In the genomic region with DNA sequence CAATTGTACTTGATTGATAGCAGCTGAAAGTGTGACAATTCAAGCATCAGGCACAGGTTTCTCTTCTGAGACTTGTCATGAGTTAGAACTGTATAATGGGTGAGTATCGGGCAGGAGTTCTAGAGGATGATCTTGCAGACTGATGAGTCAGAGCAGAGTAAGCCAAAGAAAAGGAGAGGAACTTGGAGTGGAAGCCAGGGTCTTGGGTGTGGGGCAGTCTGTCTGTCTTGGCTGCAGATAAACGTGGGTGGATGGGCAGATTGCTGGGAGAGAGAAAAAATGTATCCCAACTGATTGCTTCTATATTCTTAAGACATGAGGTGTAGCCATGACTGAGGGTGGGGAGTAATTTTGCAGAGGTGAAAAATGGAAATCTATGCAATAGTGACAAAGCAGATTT, we compare ENCODE assay signal across 39 mouse cellular contexts. TPM values are rescaled to one million over a fixed set of nuclear protein-coding genes. Genes with fewer than 3 reads are reported as not detected.
"Had no signal": no experiment of that assay in that cellular context is flagged by ENCODE, and none has a peak within 500 bp of the region (broad histone marks: within the 10 kb centered on the region; RNA-seq: fewer than 3 reads in every experiment).

No protein-coding gene starts in this region.

- ATAC-seq: hindbrain, postnatal 0 days had no signal

- DNase-seq: gastrocnemius, postnatal 14 days; gastrocnemius, postnatal 36 days; heart, adult 18-20 months; heart, postnatal 10 days; kidney, adult 11 months; kidney, adult 2 months; kidney, adult 9 months; kidney, postnatal 10 days; kidney, postnatal 25 days; kidney, postnatal 4 days; liver; liver, embryonic 13.5 days had no signal

- H3K27ac ChIP-seq: heart, embryonic 10.5 days; hindbrain, embryonic 13.5 days; hindbrain, embryonic 15.5 days; hindbrain, postnatal 0 days; layer of hippocampus, adult 2 months; left cerebral cortex, adult 2 months; limb, embryonic 10.5 days; limb, embryonic 12.5 days; liver, embryonic 13.5 days; liver, embryonic 15.5 days had no signal

- H3K9me3 ChIP-seq: heart, embryonic 10.5 days; heart, embryonic 12.5 days; hindbrain, embryonic 13.5 days; hindbrain, embryonic 15.5 days; limb, embryonic 10.5 days; limb, embryonic 12.5 days; liver, embryonic 13.5 days; liver, embryonic 15.5 days had no signal

- H3K9ac ChIP-seq: heart, embryonic 12.5 days; hindbrain, embryonic 13.5 days; hindbrain, embryonic 15.5 days; limb, embryonic 12.5 days; liver, embryonic 13.5 days; liver, embryonic 15.5 days had no signal

- H3K36me3 ChIP-seq: heart, embryonic 10.5 days; heart, embryonic 12.5 days; hindbrain, embryonic 13.5 days; hindbrain, embryonic 15.5 days; limb, embryonic 10.5 days; limb, embryonic 12.5 days; liver, embryonic 13.5 days; liver, embryonic 15.5 days had no signal

- H3K27me3 ChIP-seq: hindbrain, embryonic 13.5 days; hindbrain, embryonic 15.5 days had no signal

- H3K4me2 ChIP-seq: heart, embryonic 12.5 days; hindbrain, embryonic 13.5 days; hindbrain, embryonic 15.5 days; limb, embryonic 12.5 days; liver, embryonic 11.5 days; liver, embryonic 13.5 days; liver, embryonic 15.5 days had no signal

- H3K4me1 ChIP-seq: hindbrain, embryonic 15.5 days; limb, embryonic 10.5 days; limb, embryonic 12.5 days; liver, embryonic 13.5 days; liver, embryonic 15.5 days had no signal

- H3K4me3 ChIP-seq: heart, embryonic 10.5 days; heart, embryonic 12.5 days; hindbrain, embryonic 13.5 days; hindbrain, embryonic 15.5 days; layer of hippocampus, adult 2 months; left cerebral cortex, adult 2 months; limb, embryonic 10.5 days; limb, embryonic 12.5 days; liver, embryonic 13.5 days; liver, embryonic 15.5 days had no signal

RNA-seq across cellular contexts. Expression of gene Upk1b, which starts 18.2 kb away (rescaled TPM):
- total RNA-seq: gastrocnemius, adult 18-20 months; gastrocnemius, adult 8-10 months; gastrocnemius, postnatal 14 days; gastrocnemius, postnatal 36 days; hematopoietic stem cell, adult 5-6 weeks had no signal

RNA-seq across cellular contexts. Expression of gene 4930435E12Rik, which starts 46.6 kb away (rescaled TPM):
- total RNA-seq: gastrocnemius, adult 18-20 months; gastrocnemius, adult 8-10 months; gastrocnemius, postnatal 14 days; gastrocnemius, postnatal 36 days; heart, adult 18-20 months; heart, adult 8-10 months; heart, postnatal 10 days; heart, postnatal 25 days; hematopoietic stem cell, adult 5-6 weeks; hindbrain, postnatal 0 days; layer of hippocampus, adult 2 months; layer of hippocampus, postnatal 10 days; layer of hippocampus, postnatal 25 days; left cerebral cortex, adult 2 months; left cerebral cortex, postnatal 14 days; left cerebral cortex, postnatal 36 days had no signal
- polyA plus RNA-seq: heart, embryonic 10.5 days; heart, embryonic 12.5 days; heart, embryonic 14.5 days; heart, embryonic 16.5 days; hindbrain, embryonic 11.5 days; hindbrain, embryonic 13.5 days; hindbrain, embryonic 15.5 days; hindbrain, postnatal 0 days; intestine, embryonic 14.5 days; intestine, embryonic 16.5 days; kidney, adult 2 months; kidney, embryonic 16.5 days; limb, embryonic 10.5 days; limb, embryonic 12.5 days; limb, embryonic 14.5 days; liver, embryonic 11.5 days; liver, embryonic 13.5 days; liver, embryonic 15.5 days had no signal
